Mouse (Mus musculus): ENCODE results near the gene Smarcb1. TPM values are rescaled to one million over a fixed set of nuclear protein-coding genes. Genes with fewer than 3 reads are reported as not detected.

Smarcb1 gene
- polyA plus RNA-seq, 1 experiment from 2014 or later: 197 TPM

- Histone ChIP-seq H3K27me3 (ENCODE audit: control insufficient read depth, insufficient read depth, low read depth, low read length) (peaks cover 14% of the 10 kb centered on the region), H3K4me2 (ENCODE audit: low read depth, low read length) (peak within 1 kb of the TSS; percentile 64), H3K4me3 (ENCODE audit: low read length) (peak within 1 kb of the TSS; percentile 56), H3K36me3 (ENCODE audit: control insufficient read depth, insufficient read depth, low read length) (no peaks in the 10 kb centered on the region), H3K4me1 (replicated peaks; ENCODE audit: control insufficient read depth, insufficient read depth, low read length) (peaks cover 22% of the 10 kb centered on the region), H3K9ac (ENCODE audit: low read length) (peak within 1 kb of the TSS; percentile 57), H3K9me3 (ENCODE audit: control insufficient read depth, low read length) (no peaks in the 10 kb centered on the region), H3K27ac (ENCODE audit: low read length) (no peak within 1 kb of the TSS)
- peak; percentile 69 for ATAC-seq (ENCODE audit: low read depth)
- 2% methylated on average over 51 of the region's 51 CpGs for WGBS
These were observed 14.5 kb upstream of the Smarcb1 start, which contains the start of gene Mmp11 for GRCm38 (mm10) chr10:75935680-75936541. Mmp11 (minus strand) TSS chr10:75936496.

DNA sequence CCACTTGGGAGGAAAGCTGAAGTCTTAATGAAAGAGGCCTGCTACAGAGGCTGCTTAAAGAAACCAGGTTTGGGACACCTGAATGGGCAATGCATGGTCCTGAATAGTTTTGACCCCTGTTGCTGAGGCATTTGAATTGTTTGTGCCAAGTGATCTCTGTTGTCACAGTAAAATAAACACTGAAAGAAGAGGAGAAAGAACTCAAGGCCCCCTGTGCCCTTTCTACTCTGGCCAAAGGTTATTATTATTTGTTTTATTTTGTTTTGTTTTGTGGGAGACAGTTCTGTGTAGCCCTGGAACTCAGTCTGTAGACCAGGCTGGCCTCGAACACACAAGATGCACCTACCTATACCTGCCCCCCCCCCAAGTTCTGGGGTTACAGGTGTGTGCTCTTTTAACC, 13.6 kb upstream of the Smarcb1 start:
- peak overlapping the region; percentile 56; the same call in 1 of the 2 replicates for H3K4me3 ChIP-seq (ENCODE audit: low read length)
- no peak overlapping the region for H3K9ac ChIP-seq (ENCODE audit: low read length)
- H3K36me3 ChIP-seq (ENCODE audit: control insufficient read depth, insufficient read depth, low read length): no peaks in the 10 kb centered on the region
- WGBS: 36% methylated on average over 1 of the region's 1 CpGs
- no peak overlapping the region for H3K27ac ChIP-seq (ENCODE audit: low read length)
- peaks cover 14% of the 10 kb centered on the region for H3K27me3 ChIP-seq (ENCODE audit: control insufficient read depth, insufficient read depth, low read depth, low read length)
- H3K4me1 ChIP-seq (replicated peaks; ENCODE audit: control insufficient read depth, insufficient read depth, low read length): peaks cover 31% of the 10 kb centered on the region
- no peak for ATAC-seq (ENCODE audit: low read depth)
- no peaks in the 10 kb centered on the region for H3K9me3 ChIP-seq (ENCODE audit: control insufficient read depth, low read length)
- no peak overlapping the region for H3K4me2 ChIP-seq (ENCODE audit: low read depth, low read length)

DNA sequence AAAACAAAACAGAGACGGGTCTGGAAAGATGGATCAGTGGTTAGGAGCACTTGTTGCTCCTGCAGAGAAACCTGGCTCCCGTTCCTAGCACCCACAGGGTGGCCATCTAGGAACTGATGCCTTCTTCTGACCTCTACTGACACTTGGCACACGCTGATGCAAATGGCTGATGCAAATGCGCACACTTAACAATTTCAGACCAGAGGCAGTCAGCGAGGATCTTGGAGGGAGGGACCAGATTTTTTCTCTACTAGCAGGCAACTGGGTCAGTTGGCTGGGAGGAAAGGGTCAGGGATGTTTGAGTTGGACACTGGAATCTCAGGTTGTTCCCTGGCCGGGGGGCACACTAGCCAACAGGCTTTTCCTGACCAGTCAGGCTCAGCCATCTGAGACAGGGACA, 11.5 kb upstream of the Smarcb1 start, which contains the start of gene Chchd10:
TSS of gene Chchd10 (plus strand) at position 240 of the 400 bp plus-strand sequence.
- H3K27me3 ChIP-seq (ENCODE audit: control insufficient read depth, insufficient read depth, low read depth, low read length): peaks cover 14% of the 10 kb centered on the region
- H3K36me3 ChIP-seq (ENCODE audit: control insufficient read depth, insufficient read depth, low read length): 0 out of 2 replicates have a peak, but pooled peaks cover under 1% of the 10 kb centered on the region
- 34% methylated on average over 6 of the region's 6 CpGs for WGBS
- peak within 1 kb of the TSS; percentile 84 for H3K27ac ChIP-seq (ENCODE audit: low read length)
- peak within 1 kb of the TSS; percentile 64 for H3K4me3 ChIP-seq (ENCODE audit: low read length)
- ATAC-seq (ENCODE audit: low read depth): no peak
- H3K9me3 ChIP-seq (ENCODE audit: control insufficient read depth, low read length): no peaks in the 10 kb centered on the region
- H3K4me2 ChIP-seq (ENCODE audit: low read depth, low read length): peak within 1 kb of the TSS; percentile 96
- H3K4me1 ChIP-seq (replicated peaks; ENCODE audit: control insufficient read depth, insufficient read depth, low read length): peaks cover 31% of the 10 kb centered on the region
- peak within 1 kb of the TSS; percentile 85 for H3K9ac ChIP-seq (ENCODE audit: low read length)

GRCm38 (mm10) chr10:75932081-75932678, 10.8 kb upstream of the Smarcb1 start:
- peaks cover 31% of the 10 kb centered on the region for H3K4me1 ChIP-seq (replicated peaks; ENCODE audit: control insufficient read depth, insufficient read depth, low read length)
- under 1% methylated on average over 35 of the region's 44 CpGs for WGBS

GRCm38 (mm10) chr10:75931311-75931710, 9.9 kb upstream of the Smarcb1 start:
- Histone ChIP-seq H3K36me3 (ENCODE audit: control insufficient read depth, insufficient read depth, low read length) (0 out of 2 replicates have a peak, but pooled peaks cover 4% of the 10 kb centered on the region), H3K27me3 (ENCODE audit: control insufficient read depth, insufficient read depth, low read depth, low read length) (peaks cover 9% of the 10 kb centered on the region), H3K4me1 (replicated peaks; ENCODE audit: control insufficient read depth, insufficient read depth, low read length) (peaks cover 31% of the 10 kb centered on the region), H3K27ac (ENCODE audit: low read length) (peak overlapping the region; percentile 84), H3K9me3 (ENCODE audit: control insufficient read depth, low read length) (no peaks in the 10 kb centered on the region), H3K4me3 (ENCODE audit: low read length) (peak overlapping the region; percentile 64), H3K9ac (ENCODE audit: low read length) (peak overlapping the region; percentile 85), H3K4me2 (ENCODE audit: low read depth, low read length) (peak overlapping the region; percentile 96)
- ATAC-seq (ENCODE audit: low read depth): no peak
- 16% methylated on average over 7 of the region's 7 CpGs for WGBS

More at GRCm38 (mm10) chr10:75932081-75932678, 10.8 kb upstream of the Smarcb1 start:
- peak; percentile 79 for ATAC-seq (ENCODE audit: low read depth)
- Histone ChIP-seq H3K4me3 (ENCODE audit: low read length) (peak overlapping the region; percentile 64), H3K27me3 (ENCODE audit: control insufficient read depth, insufficient read depth, low read depth, low read length) (peaks cover 14% of the 10 kb centered on the region), H3K36me3 (ENCODE audit: control insufficient read depth, insufficient read depth, low read length) (0 out of 2 replicates have a peak, but pooled peaks cover 2% of the 10 kb centered on the region), H3K27ac (ENCODE audit: low read length) (peak overlapping the region; percentile 84), H3K9ac (ENCODE audit: low read length) (peak overlapping the region; percentile 85), H3K4me2 (ENCODE audit: low read depth, low read length) (peak overlapping the region; percentile 96), H3K9me3 (ENCODE audit: control insufficient read depth, low read length) (no peaks in the 10 kb centered on the region)

- Histone ChIP-seq H3K9me3 (ENCODE audit: control insufficient read depth, low read length) (no peaks in the 10 kb centered on the region), H3K27me3 (ENCODE audit: control insufficient read depth, insufficient read depth, low read depth, low read length) (0 out of 2 replicates have a peak, but pooled peaks cover 4% of the 10 kb centered on the region), H3K27ac (ENCODE audit: low read length) (peak overlapping the region; percentile 47; the same call in 1 of the 2 replicates), H3K4me2 (ENCODE audit: low read depth, low read length) (peak overlapping the region; percentile 96), H3K4me3 (ENCODE audit: low read length) (peak overlapping the region; percentile 64), H3K4me1 (replicated peaks; ENCODE audit: control insufficient read depth, insufficient read depth, low read length) (peaks cover 29% of the 10 kb centered on the region), H3K9ac (ENCODE audit: low read length) (no peak overlapping the region; the same call in 1 of the 2 replicates), H3K36me3 (ENCODE audit: control insufficient read depth, insufficient read depth, low read length) (peaks cover 4% of the 10 kb centered on the region; the same call in 1 of the 2 replicates)
- ATAC-seq (ENCODE audit: low read depth): peak; percentile 67
- WGBS: 8% methylated on average over 6 of the region's 6 CpGs
These were observed 8.9 kb upstream of the Smarcb1 start for GRCm38 (mm10) chr10:75930304-75930703.

- no peak for ATAC-seq (ENCODE audit: low read depth)
These were observed 5.0 kb upstream of the Smarcb1 start for GRCm38 (mm10) chr10:75926396-75926795.

DNA sequence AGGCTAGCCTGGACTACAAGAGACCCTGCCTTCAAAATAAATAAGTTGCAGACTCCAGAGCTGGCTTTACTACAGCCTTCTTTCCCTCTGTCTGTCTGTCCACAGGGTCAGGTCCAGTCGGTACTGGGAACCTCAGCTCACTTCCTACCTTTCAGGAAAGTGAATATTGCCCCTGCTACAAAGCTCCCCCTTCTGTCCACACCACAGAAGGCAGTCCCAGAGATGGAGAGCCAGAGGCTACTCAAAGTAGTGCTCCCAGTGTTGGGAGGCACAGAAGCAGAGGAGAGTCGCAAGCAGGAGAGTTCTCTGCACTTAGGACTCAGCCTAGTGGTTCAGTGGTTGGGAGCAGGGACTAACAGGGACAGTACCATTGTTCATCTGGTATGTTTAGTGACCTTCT, 2.9 kb upstream of the Smarcb1 start:
- H3K9me3 ChIP-seq (ENCODE audit: control insufficient read depth, low read length): no peaks in the 10 kb centered on the region
- 57% methylated on average over 2 of the region's 2 CpGs for WGBS
- no peak overlapping the region for H3K4me3 ChIP-seq (ENCODE audit: low read length)
- H3K4me2 ChIP-seq (ENCODE audit: low read depth, low read length): no peak overlapping the region
- H3K9ac ChIP-seq (ENCODE audit: low read length): no peak overlapping the region
- no peak for ATAC-seq (ENCODE audit: low read depth)
- H3K36me3 ChIP-seq (ENCODE audit: control insufficient read depth, insufficient read depth, low read length): peaks cover 8% of the 10 kb centered on the region; the same call in 1 of the 2 replicates
- peaks cover 14% of the 10 kb centered on the region for H3K4me1 ChIP-seq (replicated peaks; ENCODE audit: control insufficient read depth, insufficient read depth, low read length)
- H3K27me3 ChIP-seq (ENCODE audit: control insufficient read depth, insufficient read depth, low read depth, low read length): no peaks in the 10 kb centered on the region
- no peak overlapping the region for H3K27ac ChIP-seq (ENCODE audit: low read length)

More at GRCm38 (mm10) chr10:75926396-75926795, 5.0 kb upstream of the Smarcb1 start:
- peaks cover 21% of the 10 kb centered on the region for H3K4me1 ChIP-seq (replicated peaks; ENCODE audit: control insufficient read depth, insufficient read depth, low read length)
- 74% methylated on average over 13 of the region's 13 CpGs for WGBS
- H3K4me2 ChIP-seq (ENCODE audit: low read depth, low read length): no peak overlapping the region
- H3K27me3 ChIP-seq (ENCODE audit: control insufficient read depth, insufficient read depth, low read depth, low read length): 0 out of 2 replicates have a peak, but pooled peaks cover 2% of the 10 kb centered on the region
- H3K27ac ChIP-seq (ENCODE audit: low read length): no peak overlapping the region
- no peak overlapping the region for H3K4me3 ChIP-seq (ENCODE audit: low read length)
- no peak overlapping the region for H3K9ac ChIP-seq (ENCODE audit: low read length)
- peaks cover 8% of the 10 kb centered on the region; the same call in 1 of the 2 replicates for H3K36me3 ChIP-seq (ENCODE audit: control insufficient read depth, insufficient read depth, low read length)
- H3K9me3 ChIP-seq (ENCODE audit: control insufficient read depth, low read length): no peaks in the 10 kb centered on the region
